15 mouse cellular contexts compared by ENCODE assay signal in genomic region chr5:24661457-24661856, GRCm38 (mm10).
"Had no signal": no experiment of that assay in that cellular context is flagged by ENCODE, and none has a peak within 500 bp of the region (broad histone marks: within the 10 kb centered on the region; RNA-seq: fewer than 3 reads in every experiment).

No protein-coding gene starts in this region.

- ATAC-seq: liver, postnatal 0 days; midbrain, embryonic 13.5 days; midbrain, embryonic 15.5 days had no signal

- H3K36me3 ChIP-seq: liver, embryonic 13.5 days; liver, embryonic 15.5 days; midbrain, embryonic 13.5 days; midbrain, embryonic 15.5 days; neural tube, embryonic 12.5 days had no signal

- H3K27me3 ChIP-seq: liver, embryonic 13.5 days; liver, embryonic 15.5 days; midbrain, embryonic 13.5 days; midbrain, embryonic 15.5 days; neural tube, embryonic 12.5 days had no signal

- H3K9ac ChIP-seq: liver, embryonic 13.5 days; liver, embryonic 15.5 days; liver, postnatal 0 days; lung, embryonic 14.5 days; midbrain, embryonic 13.5 days; midbrain, embryonic 15.5 days; neural tube, embryonic 12.5 days had no signal

- H3K27ac ChIP-seq: liver, embryonic 13.5 days; liver, embryonic 15.5 days; macrophage; midbrain, embryonic 13.5 days; midbrain, embryonic 15.5 days; neural tube, embryonic 12.5 days had no signal

- H3K4me1 ChIP-seq: liver, embryonic 15.5 days; midbrain, embryonic 15.5 days; neural tube, embryonic 12.5 days had no signal

- H3K4me3 ChIP-seq: liver, embryonic 13.5 days; liver, embryonic 15.5 days; midbrain, embryonic 13.5 days; midbrain, embryonic 15.5 days; neural tube, embryonic 12.5 days had no signal

- DNase-seq: liver, embryonic 13.5 days; liver, postnatal 0 days; lung, embryonic 14.5 days; right cerebral cortex, postnatal 14 days; right cerebral cortex, postnatal 4 days; spleen, adult 18-20 months; thymus, adult 18-20 months; thymus, postnatal 14 days; thymus, postnatal 36 days had no signal

- H3K9me3 ChIP-seq: liver, embryonic 13.5 days; liver, embryonic 15.5 days; midbrain, embryonic 15.5 days; neural tube, embryonic 12.5 days had no signal

- H3K4me2 ChIP-seq: liver, embryonic 13.5 days; liver, embryonic 15.5 days; lung, embryonic 14.5 days; midbrain, embryonic 11.5 days; midbrain, embryonic 13.5 days; midbrain, embryonic 15.5 days; neural tube, embryonic 12.5 days had no signal
